Mouse (Mus musculus) mature B cell (primary cell): ENCODE measurements around the gene Trpm7.

Experiments used
- in situ Hi-C: fragments of 300-500 bp; cut with MboI; formaldehyde crosslinking; loops from 2 replicates; pipeline ENCODE4 v1.14.3; 2019

The Trpm7 gene

DNA sequence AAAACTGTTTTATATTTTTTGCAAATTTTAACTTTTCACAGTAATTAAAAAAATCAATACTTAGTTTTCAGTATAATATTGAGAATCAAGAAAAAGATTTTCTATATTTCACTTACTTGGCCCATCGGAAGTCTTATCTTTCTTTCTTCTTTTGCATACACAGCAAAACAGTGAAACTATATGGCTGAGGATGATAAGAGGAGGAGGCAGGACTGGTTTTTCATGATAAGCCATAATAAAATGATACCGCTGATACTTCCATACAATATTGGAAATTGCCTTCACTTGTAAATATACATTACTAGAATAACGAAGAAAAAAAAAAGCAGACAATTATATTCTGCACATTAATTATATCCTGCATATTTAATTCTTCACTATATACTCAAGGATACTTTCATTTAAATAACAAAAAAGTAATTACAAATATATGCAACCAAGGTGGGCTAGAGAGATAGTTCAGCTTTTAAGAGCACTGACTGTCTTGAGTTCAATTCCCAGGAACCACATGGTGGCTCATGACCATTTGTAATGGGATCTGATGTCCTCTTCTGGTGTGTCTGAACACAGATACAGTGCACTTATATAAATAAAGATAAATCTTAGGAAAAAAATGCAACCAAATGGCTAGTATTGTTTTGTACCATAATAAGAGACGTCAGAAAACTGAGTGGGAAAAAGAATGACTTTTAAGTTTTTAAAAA lies 59.2 kb downstream of the Trpm7 start:
- in situ Hi-C loops = no loop called here

DNA sequence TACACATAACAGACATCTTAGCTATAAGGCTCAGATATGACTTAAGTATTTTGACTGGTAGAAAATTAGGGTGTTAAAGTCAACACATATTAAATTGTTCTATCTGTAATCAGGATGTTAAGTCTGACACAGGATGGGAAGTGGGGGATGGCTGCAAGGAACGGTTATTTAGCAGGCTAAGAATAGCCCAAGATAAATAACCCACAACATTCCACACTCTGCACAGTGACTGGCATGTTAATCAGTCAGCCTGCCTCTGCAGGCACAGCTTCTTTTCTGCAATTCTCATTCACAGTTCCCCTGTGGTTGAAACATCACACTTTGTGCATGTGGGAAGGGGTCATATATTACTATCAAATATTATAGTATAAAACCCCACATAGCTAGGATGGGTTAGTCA lies 60.2 kb downstream of the Trpm7 start:
- in situ Hi-C loops = no loop called here

DNA sequence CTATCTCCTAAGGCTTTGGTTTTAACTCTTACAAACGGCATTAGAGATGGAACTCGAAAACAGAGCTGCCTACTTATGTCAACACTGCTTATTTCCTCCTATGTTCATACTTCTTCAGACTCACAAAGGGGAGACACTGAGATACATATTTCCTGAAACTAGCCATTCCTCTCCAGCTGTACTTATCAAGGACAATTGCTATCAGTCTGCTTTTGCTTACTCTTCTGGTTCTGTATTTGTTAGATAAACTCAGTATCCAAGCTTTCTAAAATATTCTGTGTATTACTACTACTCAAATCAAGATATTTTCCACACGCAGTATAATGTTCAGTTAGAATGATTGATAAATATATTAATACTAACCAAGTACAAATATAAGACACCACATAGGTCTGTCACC lies 74.0 kb downstream of the Trpm7 start:
- in situ Hi-C loops = no loop called here

DNA sequence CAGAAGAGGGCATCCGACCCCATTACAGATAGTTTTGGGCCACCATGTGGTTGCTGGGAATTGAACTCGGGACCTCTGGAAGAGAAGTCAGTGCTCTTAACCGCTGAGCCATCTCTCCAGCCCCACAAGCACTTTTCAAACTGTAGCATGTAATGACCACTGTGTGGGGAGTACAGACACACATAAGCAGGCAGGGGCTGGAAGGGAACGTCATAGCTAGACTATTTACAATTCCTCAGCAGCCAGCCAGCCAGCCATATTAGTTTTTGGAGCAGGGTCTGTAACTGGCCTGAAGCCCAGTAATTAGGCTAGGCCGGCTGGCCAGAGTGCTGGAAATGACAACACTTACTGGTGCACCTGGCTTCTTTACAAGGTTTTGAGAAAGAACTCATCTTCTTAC lies 77.6 kb downstream of the Trpm7 start:
- in situ Hi-C loops = no loop called here

DNA sequence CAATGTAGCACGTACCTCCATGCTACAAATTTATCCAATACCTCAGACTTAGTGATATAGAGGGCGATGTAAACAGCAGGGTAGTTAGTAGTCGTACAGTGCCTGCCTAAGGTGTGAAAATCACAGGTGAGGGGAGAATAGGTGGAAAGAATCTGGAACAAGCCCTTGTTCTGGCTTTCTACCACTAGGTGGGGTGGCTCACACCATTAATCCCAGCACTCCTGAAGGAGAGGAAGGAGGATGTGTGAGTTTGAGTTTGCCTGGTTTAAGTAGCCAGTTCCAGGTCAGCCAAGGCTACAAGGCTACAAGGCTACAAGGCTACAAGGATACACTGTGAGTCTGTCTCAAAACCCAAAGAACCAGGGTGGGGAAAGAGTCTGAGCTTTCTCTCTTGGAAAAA lies 80.3 kb downstream of the Trpm7 start:
- in situ Hi-C loops = no loop called here

DNA sequence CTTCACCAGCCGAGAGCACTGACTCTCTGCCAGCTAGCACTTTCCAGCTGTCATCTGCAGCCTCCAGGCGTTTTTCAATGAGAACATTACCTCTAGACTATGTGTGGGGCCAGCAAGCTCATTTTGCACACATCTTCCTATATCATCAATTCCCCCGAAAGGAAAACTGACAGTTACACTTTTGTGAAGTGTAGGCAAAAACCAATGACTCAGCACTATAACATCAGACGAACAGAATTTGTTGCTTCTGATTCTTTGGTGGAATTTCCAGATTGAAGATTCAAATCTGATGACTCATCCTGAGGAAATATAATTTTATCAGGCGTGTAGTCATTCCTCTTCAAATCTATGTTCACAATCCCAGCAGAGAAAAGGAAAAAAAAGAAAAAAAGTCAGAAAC lies 83.4 kb downstream of the Trpm7 start:
- in situ Hi-C loops = no loop called here

DNA sequence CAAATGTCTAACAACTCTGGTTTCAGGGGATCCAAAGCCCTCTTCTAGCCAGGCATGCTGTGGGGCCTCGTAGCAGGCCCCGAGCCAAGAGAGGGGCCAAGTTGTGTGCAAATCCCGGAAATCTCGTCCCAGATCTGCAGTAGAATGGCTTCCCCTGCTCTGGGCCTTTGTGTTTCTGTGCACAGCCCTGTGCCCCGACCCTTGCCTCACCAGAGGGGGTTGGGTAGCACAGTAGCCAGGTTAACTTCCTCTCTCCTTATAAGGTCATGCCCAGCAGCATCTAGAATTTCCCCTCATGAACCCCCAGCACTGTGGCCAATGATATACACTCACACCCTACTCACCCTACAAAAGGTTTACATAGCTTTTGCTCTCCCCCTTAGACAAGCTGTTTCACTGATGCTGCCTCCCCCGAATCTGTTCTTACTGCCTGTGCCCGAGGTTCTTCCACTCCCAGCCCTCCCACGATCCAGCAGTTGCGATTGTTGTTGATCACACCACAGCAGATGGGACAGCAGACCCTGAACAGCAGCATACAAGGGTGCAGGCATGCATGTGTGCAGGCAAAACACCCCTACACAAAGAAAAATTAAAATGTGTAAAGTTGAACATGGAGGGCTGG lies 88.2 kb downstream of the Trpm7 start:
- in situ Hi-C loops = no loop called here

DNA sequence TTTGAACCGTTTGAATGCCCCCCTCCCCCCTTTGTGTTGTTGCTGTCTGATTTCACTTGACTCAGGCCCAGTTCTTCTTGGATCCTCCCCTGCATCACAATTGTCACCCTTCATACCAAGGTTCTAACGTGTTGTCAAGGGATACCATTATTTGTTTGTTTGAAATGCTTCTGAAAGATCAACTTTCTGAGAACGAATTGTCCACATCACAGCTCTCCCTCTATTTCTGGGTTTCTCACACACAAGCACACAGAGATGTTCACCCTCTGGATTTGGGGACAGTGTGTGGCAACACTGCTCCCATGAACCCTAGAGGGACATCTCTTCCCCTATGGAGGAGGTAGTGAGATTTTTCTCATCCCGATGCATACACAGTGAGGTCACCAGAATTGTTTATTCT lies 92.7 kb downstream of the Trpm7 start, which contains the start of gene Usp50:
TSS of gene Usp50 (minus strand) at position 101 of the 400 bp plus-strand sequence.
- in situ Hi-C loops = no loop called here

DNA sequence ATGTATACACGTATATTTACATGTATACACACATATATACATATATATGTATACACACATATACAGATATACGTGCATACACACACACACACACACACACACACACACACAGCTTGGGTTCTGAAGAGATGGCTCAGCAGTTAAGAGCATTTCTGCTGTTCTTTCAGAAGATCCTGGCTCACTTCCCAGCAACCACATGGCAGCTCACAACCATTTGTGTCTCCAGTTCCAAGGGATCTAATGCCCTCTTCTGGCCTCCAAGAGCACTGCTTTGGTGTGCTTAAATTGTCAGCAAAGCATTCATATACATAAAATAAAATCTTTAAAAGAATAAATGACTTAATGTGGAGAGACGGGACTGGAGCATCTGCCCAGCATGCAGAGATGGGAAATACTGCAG lies 93.6 kb downstream of the Trpm7 start:
- in situ Hi-C loops = no loop called here

DNA sequence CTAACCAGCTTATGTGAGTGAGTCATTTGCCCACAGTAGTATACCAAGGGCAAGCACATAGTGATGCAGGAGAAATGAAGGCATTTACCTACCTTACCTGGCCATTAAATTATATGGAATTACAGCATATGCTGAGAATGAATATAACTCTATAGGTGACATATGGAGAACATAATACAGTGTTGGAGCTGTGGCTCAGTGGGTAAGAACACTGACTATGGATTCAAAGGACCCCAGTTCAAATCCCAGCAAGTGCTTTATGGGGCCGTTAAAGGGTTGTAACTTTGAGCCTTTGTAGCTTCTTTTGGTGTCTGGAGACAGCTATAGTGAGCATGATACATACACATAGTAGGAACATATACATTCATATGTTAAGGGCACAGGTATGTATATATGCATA lies 94.6 kb downstream of the Trpm7 start:
- in situ Hi-C loops = no loop called here

DNA sequence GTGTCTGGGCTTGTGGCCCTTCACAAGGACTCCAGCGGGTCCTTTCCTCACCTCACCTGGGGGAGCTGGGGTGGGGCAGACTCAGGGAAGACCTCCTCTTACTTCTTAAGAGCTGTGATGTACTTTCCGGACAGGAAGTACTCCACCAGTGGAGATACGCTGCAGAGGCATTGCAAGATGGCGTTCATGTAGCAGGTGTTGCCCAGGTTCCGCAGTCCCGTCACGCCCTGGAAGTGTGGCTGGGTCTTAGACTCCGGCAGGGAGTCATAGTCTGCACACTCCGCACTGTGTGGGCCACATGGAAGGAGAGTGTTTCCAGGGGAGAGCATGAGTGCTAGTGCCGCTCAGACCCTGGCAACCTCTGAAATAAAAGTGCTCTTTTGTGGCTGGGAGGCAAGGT lies 95.7 kb downstream of the Trpm7 start:
- in situ Hi-C loops = no loop called here

DNA sequence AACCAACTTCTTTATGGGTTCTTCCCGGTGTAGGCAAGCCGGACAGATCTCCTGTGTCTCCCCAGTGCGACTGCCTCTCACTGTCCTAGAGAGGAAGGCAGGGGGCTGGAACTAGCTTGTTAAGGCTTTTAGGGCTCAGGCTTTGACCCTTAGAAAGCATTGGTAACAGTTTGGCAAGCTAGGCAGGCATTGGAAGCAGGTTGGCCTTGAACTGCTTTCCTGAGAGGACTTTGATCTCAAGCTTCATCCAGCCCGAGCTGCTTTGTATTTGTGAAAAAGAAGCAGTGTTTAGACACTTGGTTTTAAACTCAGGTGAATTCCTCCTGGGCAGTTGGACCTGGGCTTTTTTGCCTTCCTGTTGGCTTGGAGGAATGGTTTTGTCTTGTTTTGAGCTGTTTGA lies 97.2 kb downstream of the Trpm7 start:
- in situ Hi-C loops = no loop called here

DNA sequence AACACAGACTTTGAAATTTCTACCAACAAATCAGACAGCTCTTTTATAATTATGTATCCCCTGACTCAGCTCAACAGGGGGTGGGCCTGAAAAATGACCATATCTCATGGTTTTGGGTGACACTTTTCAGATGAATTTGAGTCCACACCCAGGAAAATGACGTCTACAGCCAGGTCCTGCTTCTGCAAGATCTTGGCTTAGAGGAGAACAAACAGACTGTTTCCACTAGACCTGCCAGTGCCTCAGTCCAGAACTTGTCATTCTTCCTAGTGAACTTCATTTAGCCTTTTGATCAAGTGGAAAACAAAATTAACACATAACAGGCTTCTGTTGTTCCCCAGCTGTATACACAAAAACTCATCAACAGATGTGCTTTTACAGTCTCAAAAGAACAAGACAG lies 99.6 kb downstream of the Trpm7 start:
- in situ Hi-C loops = no loop called here

DNA sequence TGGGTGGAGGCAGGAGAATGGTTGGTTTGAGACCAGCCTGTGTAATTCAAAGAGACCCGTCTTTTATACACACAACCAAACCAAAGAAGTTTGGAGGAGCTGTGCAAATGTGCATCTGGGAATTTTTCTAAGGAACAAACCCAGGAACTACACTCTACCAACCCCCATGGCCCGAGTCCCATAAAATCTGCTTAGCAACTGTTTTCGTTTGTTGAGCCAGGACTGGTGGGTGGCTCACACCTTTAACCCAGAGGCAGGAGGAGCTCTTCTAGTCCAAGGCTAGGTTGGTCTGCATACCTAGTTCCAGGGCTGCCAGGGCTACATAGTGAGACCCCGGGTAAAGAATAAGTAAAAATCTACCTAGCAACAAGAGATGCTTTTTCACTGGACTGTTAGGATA lies 100.1 kb downstream of the Trpm7 start:
- in situ Hi-C loops = no loop called here

DNA sequence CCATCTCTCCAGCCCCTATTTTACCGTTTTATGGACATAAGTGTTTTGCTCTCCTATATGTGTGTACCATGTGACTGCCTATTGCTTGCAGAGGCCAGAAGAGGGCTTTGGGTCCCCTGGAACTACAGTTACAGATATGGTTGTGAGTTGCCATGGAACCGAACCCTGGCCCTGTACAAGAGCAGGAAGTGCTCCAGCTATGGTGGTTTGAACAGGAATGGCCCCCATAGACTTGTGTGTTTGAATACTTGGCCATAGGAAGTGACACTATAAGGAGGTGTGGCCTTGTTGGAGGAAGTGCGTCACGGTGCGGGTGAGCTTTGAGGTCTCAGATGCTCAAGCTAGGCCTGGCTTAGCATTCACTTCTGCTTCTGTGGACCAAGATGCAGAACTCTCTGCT lies 103.8 kb downstream of the Trpm7 start:
- in situ Hi-C loops = no loop called here

DNA sequence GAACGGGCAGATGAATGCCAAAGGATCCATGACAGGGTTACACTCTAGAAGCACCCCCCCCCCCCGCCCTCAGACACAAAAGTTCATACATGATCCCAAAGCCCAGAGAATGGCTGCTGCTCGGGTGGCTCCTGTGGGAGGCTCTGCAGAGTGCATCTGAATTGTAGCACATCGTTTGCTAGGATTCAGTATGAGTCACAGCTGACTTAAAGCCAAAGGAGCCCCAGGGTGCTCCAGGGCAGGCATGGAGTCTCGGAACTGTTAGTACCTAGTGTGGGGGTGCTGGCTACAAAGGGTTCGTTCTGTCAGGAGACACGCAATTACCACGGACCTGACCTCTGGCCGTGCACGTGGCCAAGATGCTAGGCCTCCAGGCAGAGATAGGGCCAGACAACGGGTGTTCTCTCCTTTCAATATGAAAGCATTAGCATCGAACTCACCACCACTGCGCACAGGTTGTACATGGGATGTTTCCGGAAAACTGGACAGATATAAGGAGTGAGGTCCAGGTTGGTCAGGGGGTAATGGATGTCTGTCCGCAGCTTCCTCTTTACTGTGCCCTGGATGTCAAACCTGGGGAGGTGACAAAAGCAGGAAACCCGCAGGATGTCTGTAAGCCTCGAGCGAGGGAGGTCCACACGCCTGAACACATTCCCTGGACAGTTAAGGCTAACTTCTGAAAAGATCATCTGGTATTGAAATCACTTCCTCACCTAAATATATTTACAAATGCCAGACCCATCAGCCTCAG lies 106.4 kb downstream of the Trpm7 start:
- in situ Hi-C loops = no loop called here

DNA sequence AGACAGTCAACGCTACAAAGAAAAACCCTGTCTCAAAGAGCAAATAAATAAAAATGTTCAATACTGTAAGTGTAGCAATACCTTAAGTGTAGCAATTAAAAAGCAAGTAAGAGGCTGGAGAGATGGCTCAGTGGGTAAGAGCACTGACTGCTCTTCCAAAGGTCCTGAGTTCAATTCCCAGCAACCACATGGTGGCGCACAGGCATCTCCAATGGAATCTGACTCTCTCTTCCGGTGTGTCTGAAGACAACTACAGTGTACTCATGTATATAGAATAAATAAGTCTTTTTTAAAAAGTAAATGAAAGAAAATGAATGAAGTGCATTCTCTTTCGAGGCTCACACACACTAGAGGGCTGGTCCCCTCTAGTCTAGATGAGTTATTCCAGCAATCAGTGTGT lies 107.8 kb downstream of the Trpm7 start:
- in situ Hi-C loops = no loop called here

DNA sequence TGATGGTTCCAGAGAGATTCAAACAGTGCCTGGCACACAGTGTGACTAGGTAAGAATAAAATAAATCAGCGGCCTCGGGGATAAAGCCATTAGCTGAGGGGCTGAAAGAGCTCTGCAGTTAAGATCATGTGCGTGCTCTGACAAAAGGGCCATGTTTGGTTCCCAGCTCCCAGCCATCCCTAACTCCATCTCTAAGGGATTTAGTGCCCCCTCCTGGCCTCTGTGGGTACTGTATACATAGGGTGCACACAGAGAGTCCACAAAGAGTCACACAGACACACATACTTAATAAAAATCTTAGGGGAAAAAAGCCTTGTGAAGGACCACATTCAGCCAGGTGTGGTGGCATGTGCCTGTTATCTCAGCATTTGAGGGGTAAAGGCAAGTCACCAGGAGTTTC lies 108.4 kb downstream of the Trpm7 start:
- in situ Hi-C loops = no loop called here

DNA sequence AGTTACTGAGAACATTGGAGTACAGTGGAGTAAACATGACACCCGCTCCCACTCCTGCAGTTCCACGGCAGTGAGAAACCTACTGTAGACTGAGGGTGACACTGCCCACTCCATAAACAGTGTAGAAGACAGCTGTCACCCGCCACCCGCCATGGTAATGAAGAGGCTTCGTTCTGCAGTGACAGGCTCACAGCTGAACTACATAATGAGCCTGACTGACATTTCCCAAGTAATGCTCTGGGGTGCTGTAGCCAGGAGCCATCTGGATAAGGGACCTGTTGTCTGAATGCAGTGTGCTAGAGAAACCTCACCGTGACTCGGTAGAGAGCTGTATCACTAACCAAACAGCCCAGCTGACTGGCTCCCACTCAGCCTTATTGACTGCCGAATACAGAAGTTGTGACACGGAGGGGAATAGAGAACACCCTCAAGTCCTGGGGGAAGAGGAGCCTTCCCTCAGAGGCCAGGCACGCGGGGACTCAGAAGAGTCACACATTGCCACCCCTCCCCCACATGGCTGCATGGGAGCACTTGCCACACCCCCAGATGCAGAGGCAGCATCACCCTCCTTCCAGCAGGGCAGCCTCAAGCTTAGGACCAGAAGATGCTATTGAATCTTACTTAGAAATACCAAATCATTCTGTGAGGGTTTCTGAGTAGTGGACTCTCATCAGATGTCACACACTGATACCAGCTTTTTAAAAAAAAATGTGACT lies 110.0 kb downstream of the Trpm7 start:
- in situ Hi-C loops = no loop called here

DNA sequence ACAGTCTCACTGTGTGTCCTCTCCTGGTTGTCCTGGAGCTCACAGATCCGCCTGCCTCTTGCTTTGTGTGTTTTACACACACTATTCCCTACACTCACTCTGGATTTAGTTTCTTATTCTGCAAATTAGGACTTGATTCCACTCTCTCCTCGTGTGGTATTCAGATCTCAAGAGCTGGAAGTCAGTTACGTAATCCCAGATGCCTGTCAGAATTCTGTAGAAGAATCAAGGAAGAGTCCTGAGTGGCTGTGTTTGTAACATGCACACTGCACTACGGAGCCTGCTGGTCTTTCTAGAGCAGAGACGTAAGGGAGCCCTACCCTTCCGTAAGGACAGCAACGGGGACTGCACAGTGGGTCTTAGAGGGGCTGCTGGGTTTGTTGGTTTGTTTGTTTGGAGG lies 116.7 kb downstream of the Trpm7 start:
- in situ Hi-C loops = no loop called here

DNA sequence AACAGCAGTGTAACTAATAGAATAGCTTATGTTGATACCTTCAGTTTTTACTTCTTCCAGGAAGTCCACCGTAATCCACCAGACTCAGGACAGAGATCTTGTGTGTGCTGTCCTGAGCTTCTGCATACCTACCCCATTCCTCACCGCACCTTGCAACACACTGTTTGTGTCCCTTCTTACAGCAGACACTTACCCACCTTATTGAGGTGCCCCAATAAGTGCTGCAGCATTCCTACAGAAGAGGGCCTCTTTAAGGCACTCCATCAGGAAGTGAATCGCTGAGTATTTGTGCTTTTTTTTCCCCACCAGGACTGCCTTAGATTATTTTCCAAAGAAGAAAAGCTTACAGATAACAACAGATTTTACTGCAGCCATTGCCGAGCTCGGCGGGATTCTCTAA lies 120.4 kb downstream of the Trpm7 start:
- in situ Hi-C loops = no loop called here

DNA sequence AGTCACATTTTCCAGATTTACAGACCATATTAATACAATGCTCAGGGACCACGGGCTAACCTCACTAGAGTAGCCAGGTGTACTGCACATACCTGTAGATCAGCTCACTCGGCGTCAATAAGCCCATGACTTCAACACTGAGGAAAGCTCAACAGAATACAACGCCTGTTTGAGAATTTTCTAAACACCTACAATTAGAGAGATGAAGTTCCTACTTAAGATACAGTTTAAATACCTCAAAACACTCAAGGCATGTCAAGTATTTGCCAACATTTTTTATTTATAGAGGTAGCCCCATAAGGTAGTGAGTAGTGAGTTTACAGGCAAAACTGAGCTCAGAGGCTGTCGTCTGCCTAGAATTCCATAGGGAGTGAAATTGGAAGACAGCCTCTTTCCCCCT lies 132.6 kb downstream of the Trpm7 start:
- in situ Hi-C loops = no loop called here
